Mouse (Mus musculus) liver, embryonic 14.5 days (tissue): ENCODE data around the gene Gsn. TPM values are rescaled to one million over a fixed set of nuclear protein-coding genes. Genes with fewer than 3 reads are reported as not detected.

Experiments
- ATAC-seq: fragments of 200-750 bp; cut with Nextera tagmentation; 2 replicates; pipeline ENCODE4 v1.8.0; 2017; ENCODE audit warnings: moderate number of reproducible peaks, mild to moderate bottlenecking, moderate library complexity; ENCODE audit not compliant: insufficient read depth
- DNase-seq, 3 experiments: peaks; one replicate each; pipeline ENCODE4 v3.0.0-alpha.2; 2012 to 2013; ENCODE audit warnings: low read depth in 3 of 3, low spot score in 3 of 3
- H3K27ac ChIP-seq: fragments of 300-500 bp; sonication (generic); 2 replicates; pipeline ENCODE4 v1.5.1; 2014; ENCODE audit warnings: moderate library complexity, mild to moderate bottlenecking, control low read depth, inconsistent platforms
- H3K27me3 ChIP-seq: fragments of 300-500 bp; sonication (generic); 2 replicates; pipeline ENCODE4 v1.6.1; 2014; ENCODE audit warnings: mild to moderate bottlenecking, low read length, moderate library complexity; ENCODE audit not compliant: control insufficient read depth, insufficient read depth
- H3K36me3 ChIP-seq: fragments of 300-500 bp; sonication (generic); replicated peaks from 2 replicates; pipeline ENCODE4 v1.6.1; 2014; ENCODE audit warnings: low read depth; ENCODE audit not compliant: control insufficient read depth, insufficient read depth
- H3K4me1 ChIP-seq, 2 experiments: fragments of 200-500 bp in 1 of 2; fragments of 300-500 bp in 1 of 2; sonication (generic) in 1 of 2; replicated peaks; 2 replicates each; pipeline ENCODE4 v1.6.1; 2012 to 2014; ENCODE audit warnings: antibody characterized with exemption in 1 of 2, inconsistent platforms in 1 of 2, low read length in 1 of 2; ENCODE audit not compliant: control insufficient read depth in 2 of 2, insufficient read depth in 2 of 2
- H3K4me2 ChIP-seq: fragments of 300-500 bp; sonication (generic); 2 replicates; pipeline ENCODE4 v1.6.1; 2014; ENCODE audit warnings: low read depth, mild to moderate bottlenecking, control low read depth, moderate library complexity
- H3K4me3 ChIP-seq, 2 experiments: fragments of 200-500 bp in 1 of 2; fragments of 300-500 bp in 1 of 2; sonication (generic) in 1 of 2; 2 replicates each; pipeline ENCODE4 v1.5.1; 2012 to 2014; ENCODE audit warnings: low read depth in 2 of 2, low read length in 2 of 2, mild to moderate bottlenecking in 2 of 2, control low read depth in 1 of 2, inconsistent platforms in 1 of 2, moderate library complexity in 1 of 2; ENCODE audit not compliant: insufficient read depth in 1 of 2
- H3K9ac ChIP-seq: fragments of 300-500 bp; sonication (generic); replicated peaks from 2 replicates; pipeline ENCODE4 v1.6.1; 2014; ENCODE audit warnings: mild to moderate bottlenecking, control low read depth, moderate library complexity
- H3K9me3 ChIP-seq: fragments of 300-500 bp; sonication (generic); 2 replicates; pipeline ENCODE4 v1.6.1; 2016; ENCODE audit warnings: low read length, mixed read lengths; ENCODE audit not compliant: control insufficient read depth
- CTCF ChIP-seq: IDR thresholded peaks from 2 replicates; pipeline ENCODE4 v1.5.1; 2016; ENCODE audit warnings: antibody characterized with exemption, low read depth, control low read depth
- EP300 ChIP-seq: IDR thresholded peaks from 2 replicates; pipeline ENCODE4 v1.6.1; 2016; ENCODE audit warnings: antibody characterized with exemption, low read depth
- WGBS: fragments of 180-500 bp; shearing (Covaris S2); extraction: QIAGEN DNeasy Blood & Tissue Kit; methylation state at CpG from one replicate; pipeline ENCODE4 v1.1.7; 2014; ENCODE audit not compliant: insufficient replicate concordance; 5-methylcytosine and 5-hydroxymethylcytosine counted together
- polyA plus RNA-seq, 2 experiments: library from polyadenylated mRNA; depleted of rRNA in 1 of 2; stranded (reverse) in 1 of 2; unstranded in 1 of 2; fragments of >200 nt; fragmentation: Nextera tagmentation in 1 of 2; extraction: Ambion mirVana in 1 of 2; gene quantifications; 2 replicates each; pipeline versions ENCODE4 v1.2.1 to v1.2.3; 2012 to 2014

Gene Gsn
- polyA plus RNA-seq (2012; rRNA removed) = 71.0 and 81.0 TPM in 2 replicates
- polyA plus RNA-seq (2014; fragmentation: Nextera tagmentation; extraction: Ambion mirVana) = 83.0 and 115 TPM in 2 replicates

GRCm38 (mm10) chr2:35255885-35256833 is at the start of gene Gsn:
Gene Gsn (plus strand): TSS chr2:35256380.
- no peak within 1 kb of the TSS for H3K27ac ChIP-seq
- WGBS = 4% methylated on average over 54 of the region's 54 CpGs

GRCm38 (mm10) chr2:35206761-35207160 is 49.4 kb upstream of the Gsn start:
- Histone ChIP-seq H3K27ac (no peak overlapping the region), H3K9me3 (no peaks in the 10 kb centered on the region), H3K4me1 (0 out of 4 replicates have a peak, but pooled peaks cover 2% of the 10 kb centered on the region in 2 experiments), H3K27me3 (no peaks in the 10 kb centered on the region), H3K4me3 (no peak overlapping the region), H3K36me3 (no peaks in the 10 kb centered on the region), H3K4me2 (no peak overlapping the region), H3K9ac (no peak overlapping the region)
- ATAC-seq (no peak), DNase-seq (no peak)
- no peak for TF ChIP-seq CTCF
- TF ChIP-seq EP300 = no peak
- 52% methylated on average over 3 of the region's 3 CpGs for WGBS

More at GRCm38 (mm10) chr2:35255885-35256833, at the start of gene Gsn:
- Histone ChIP-seq H3K9me3 (no peaks in the 10 kb centered on the region), H3K9ac (peak within 1 kb of the TSS; percentile 28; the same call in 1 of the 2 replicates), H3K4me3 (peak within 1 kb of the TSS; percentile 49 to 54), H3K4me2 (peak within 1 kb of the TSS; percentile 72), H3K36me3 (no peaks in the 10 kb centered on the region), H3K4me1 (peaks cover 5 to 14% of the 10 kb centered on the region in 2 experiments; a peak in 2 of 4 replicates), H3K27me3 (peaks cover 17% of the 10 kb centered on the region)
- DNase-seq (peak; percentile 40 to 58 (median 50)), ATAC-seq (peak; percentile 84)
- TF ChIP-seq CTCF (no peak), EP300 (no peak)

- Histone ChIP-seq H3K9ac (no peak overlapping the region), H3K4me1 (peaks cover 0 to 2% of the 10 kb centered on the region in 2 experiments; a peak in 2 of 4 replicates), H3K27me3 (no peaks in the 10 kb centered on the region), H3K27ac (no peak overlapping the region), H3K9me3 (no peaks in the 10 kb centered on the region), H3K36me3 (no peaks in the 10 kb centered on the region), H3K4me3 (no peak overlapping the region), H3K4me2 (no peak overlapping the region)
- 63% methylated on average over 3 of the region's 3 CpGs for WGBS
- TF ChIP-seq EP300 (no peak), CTCF (no peak)
- ATAC-seq = no peak
- no peak for DNase-seq
Observed at GRCm38 (mm10) chr2:35208054-35208453, 48.1 kb upstream of the Gsn start.

- H3K27me3 ChIP-seq = no peaks in the 10 kb centered on the region
- H3K4me3 ChIP-seq = no peak overlapping the region
- ATAC-seq (no peak), DNase-seq (no peak)
- WGBS = 39% methylated on average over 8 of the region's 8 CpGs
- H3K4me1 ChIP-seq = peaks cover 7 to 12% of the 10 kb centered on the region in 2 experiments
- no peak overlapping the region for H3K9ac ChIP-seq
- TF ChIP-seq CTCF = no peak
- no peak for TF ChIP-seq EP300
- H3K4me2 ChIP-seq = no peak overlapping the region
- H3K27ac ChIP-seq = no peak overlapping the region
- H3K9me3 ChIP-seq = no peaks in the 10 kb centered on the region
- no peaks in the 10 kb centered on the region for H3K36me3 ChIP-seq
Observed at GRCm38 (mm10) chr2:35208931-35209665, 47.1 kb upstream of the Gsn start.
